Mouse (Mus musculus): ENCODE data around the gene Gfi1.

GRCm38 (mm10) chr5:107687592-107688498, 38.0 kb downstream of the Gfi1 start:
- TF ChIP-seq MEF2A (IDR thresholded peaks at IDR 0.05; ENCODE audit: borderline replicate concordance, low read depth, low read length) (no peak), POLR2A (IDR thresholded peaks at IDR 0.05; ENCODE audit: low read depth, low read length) (no peak), ETS1 (conservative IDR thresholded peaks at IDR 0.05; ENCODE audit: low read depth, low read length) (no peak), EP300 (IDR thresholded peaks at IDR 0.05; ENCODE audit: low read length) (no peak), CTCF (conservative IDR thresholded peaks at IDR 0.05 in 1 of 2, IDR thresholded peaks at IDR 0.05 in 1 of 2; ENCODE audit: low read depth in 2 of 2, low read length in 2 of 2) (no peak), RCOR1 (conservative IDR thresholded peaks at IDR 0.05; ENCODE audit: low read depth, low read length) (no peak), TCF12 (IDR thresholded peaks at IDR 0.05; ENCODE audit: low read depth, low read length) (no peak)

All from CH12.LX (cell line).